Mouse (Mus musculus): ENCODE measurements around the gene Mgat5. TPM values are rescaled to one million over a fixed set of nuclear protein-coding genes. Genes with fewer than 3 reads are reported as not detected.

Gene Mgat5
- total and polyA plus RNA-seq, 2 experiments, result 1.9 to 3.8 TPM

- Histone ChIP-seq H3K4me1 (ENCODE audit: control insufficient read depth, insufficient read depth, low read length) (no peaks in the 10 kb centered on the region), H3K27ac (replicated peaks; ENCODE audit: insufficient read depth, low read depth, low read length) (no peak overlapping the region), H3K27me3 (ENCODE audit: control insufficient read depth, insufficient read depth, low read length) (no peaks in the 10 kb centered on the region), H3K79me2 (ENCODE audit: control insufficient read depth, insufficient read depth, low read length) (no peaks in the 10 kb centered on the region), H3K36me3 (ENCODE audit: control insufficient read depth, insufficient read depth, low read length) (no peaks in the 10 kb centered on the region), H3K4me3 (ENCODE audit: insufficient read depth, low read depth, low read length) (no peak overlapping the region), H3K9ac (ENCODE audit: low read depth, low read length) (no peak overlapping the region)
- no peak for DNase-seq (ENCODE audit: extremely low read depth, low read depth, low spot score)
- WGBS, result 94% methylated on average over 7 of the region's 7 CpGs
- TF ChIP-seq POLR2A (IDR thresholded peaks at IDR 0.05; ENCODE audit: extremely low read depth, insufficient read depth, low read length) (no peak), CTCF (IDR thresholded peaks at IDR 0.05; ENCODE audit: low read depth, low read length) (no peak)
Measured at GRCm38 (mm10) chr1:127308207-127308725, 103.5 kb downstream of the Mgat5 start.

- no peak for DNase-seq (ENCODE audit: extremely low read depth, low read depth, low spot score)
- H3K9ac ChIP-seq (ENCODE audit: low read depth, low read length), result no peak overlapping the region
- no peaks in the 10 kb centered on the region for H3K79me2 ChIP-seq (ENCODE audit: control insufficient read depth, insufficient read depth, low read length)
- H3K27me3 ChIP-seq (ENCODE audit: control insufficient read depth, insufficient read depth, low read length), result no peaks in the 10 kb centered on the region
- TF ChIP-seq POLR2A (IDR thresholded peaks at IDR 0.05; ENCODE audit: extremely low read depth, insufficient read depth, low read length) (no peak), CTCF (IDR thresholded peaks at IDR 0.05; ENCODE audit: low read depth, low read length) (no peak)
- no peak overlapping the region for H3K27ac ChIP-seq (replicated peaks; ENCODE audit: insufficient read depth, low read depth, low read length)
- H3K4me3 ChIP-seq (ENCODE audit: insufficient read depth, low read depth, low read length), result no peak overlapping the region
- 92% methylated on average over 13 of the region's 13 CpGs for WGBS
- no peaks in the 10 kb centered on the region for H3K4me1 ChIP-seq (ENCODE audit: control insufficient read depth, insufficient read depth, low read length)
- no peaks in the 10 kb centered on the region for H3K36me3 ChIP-seq (ENCODE audit: control insufficient read depth, insufficient read depth, low read length)
Measured at GRCm38 (mm10) chr1:127308989-127309701, 104.3 kb downstream of the Mgat5 start.

GRCm38 (mm10) chr1:127310011-127310410 lies 105.2 kb downstream of the Mgat5 start:
- TF ChIP-seq POLR2A (IDR thresholded peaks at IDR 0.05; ENCODE audit: extremely low read depth, insufficient read depth, low read length), result no peak
- no peak for TF ChIP-seq CTCF (IDR thresholded peaks at IDR 0.05; ENCODE audit: low read depth, low read length)
- WGBS, result 76% methylated on average over 5 of the region's 5 CpGs

GRCm38 (mm10) chr1:127310703-127311102 lies 105.9 kb downstream of the Mgat5 start:
- H3K9ac ChIP-seq (ENCODE audit: low read depth, low read length), result no peak overlapping the region
- WGBS, result 86% methylated on average over 3 of the region's 3 CpGs
- DNase-seq (ENCODE audit: extremely low read depth, low read depth, low spot score), result no peak
- no peak overlapping the region for H3K4me3 ChIP-seq (ENCODE audit: insufficient read depth, low read depth, low read length)
- no peaks in the 10 kb centered on the region for H3K36me3 ChIP-seq (ENCODE audit: control insufficient read depth, insufficient read depth, low read length)
- H3K27ac ChIP-seq (replicated peaks; ENCODE audit: insufficient read depth, low read depth, low read length), result no peak overlapping the region
- TF ChIP-seq CTCF (IDR thresholded peaks at IDR 0.05; ENCODE audit: low read depth, low read length), result no peak
- no peaks in the 10 kb centered on the region; the same call in 1 of the 2 replicates for H3K4me1 ChIP-seq (ENCODE audit: control insufficient read depth, insufficient read depth, low read length)
- H3K27me3 ChIP-seq (ENCODE audit: control insufficient read depth, insufficient read depth, low read length), result no peaks in the 10 kb centered on the region
- H3K79me2 ChIP-seq (ENCODE audit: control insufficient read depth, insufficient read depth, low read length), result no peaks in the 10 kb centered on the region

More at GRCm38 (mm10) chr1:127310011-127310410, 105.2 kb downstream of the Mgat5 start:
- Histone ChIP-seq H3K27ac (replicated peaks; ENCODE audit: insufficient read depth, low read depth, low read length) (no peak overlapping the region), H3K9ac (ENCODE audit: low read depth, low read length) (no peak overlapping the region), H3K27me3 (ENCODE audit: control insufficient read depth, insufficient read depth, low read length) (no peaks in the 10 kb centered on the region), H3K36me3 (ENCODE audit: control insufficient read depth, insufficient read depth, low read length) (no peaks in the 10 kb centered on the region), H3K4me1 (ENCODE audit: control insufficient read depth, insufficient read depth, low read length) (no peaks in the 10 kb centered on the region; the same call in 1 of the 2 replicates), H3K79me2 (ENCODE audit: control insufficient read depth, insufficient read depth, low read length) (no peaks in the 10 kb centered on the region), H3K4me3 (ENCODE audit: insufficient read depth, low read depth, low read length) (no peak overlapping the region)
- DNase-seq (ENCODE audit: extremely low read depth, low read depth, low spot score), result no peak

GRCm38 (mm10) chr1:127313652-127314350 lies 109.0 kb downstream of the Mgat5 start:
- TF ChIP-seq POLR2A (IDR thresholded peaks at IDR 0.05; ENCODE audit: extremely low read depth, insufficient read depth, low read length), result no peak
- no peak for TF ChIP-seq CTCF (IDR thresholded peaks at IDR 0.05; ENCODE audit: low read depth, low read length)
- H3K36me3 ChIP-seq (ENCODE audit: control insufficient read depth, insufficient read depth, low read length), result no peaks in the 10 kb centered on the region
- no peaks in the 10 kb centered on the region for H3K27me3 ChIP-seq (ENCODE audit: control insufficient read depth, insufficient read depth, low read length)
- no peaks in the 10 kb centered on the region; the same call in 1 of the 2 replicates for H3K4me1 ChIP-seq (ENCODE audit: control insufficient read depth, insufficient read depth, low read length)
- H3K79me2 ChIP-seq (ENCODE audit: control insufficient read depth, insufficient read depth, low read length), result no peaks in the 10 kb centered on the region
- DNase-seq (ENCODE audit: extremely low read depth, low read depth, low spot score), result no peak
- no peak overlapping the region for H3K9ac ChIP-seq (ENCODE audit: low read depth, low read length)
- no peak overlapping the region for H3K4me3 ChIP-seq (ENCODE audit: insufficient read depth, low read depth, low read length)
- no peak overlapping the region for H3K27ac ChIP-seq (replicated peaks; ENCODE audit: insufficient read depth, low read depth, low read length)
- WGBS, result 88% methylated on average over 8 of the region's 8 CpGs

Measured in liver, adult 2 months (tissue).